Mouse (Mus musculus) heart, embryonic 15.5 days (tissue): Measurements from ENCODE around the gene Pcbp2. TPM values are rescaled to one million over a fixed set of nuclear protein-coding genes. Genes with fewer than 3 reads are reported as not detected.

ENCODE experiments used
- ATAC-seq: fragments of 200-750 bp; cut with Nextera tagmentation; replicated peaks from 2 replicates; pipeline ENCODE4 v1.8.0; 2017; ENCODE audit warnings: low read depth, moderate TSS enrichment; ENCODE audit not compliant: insufficient number of reproducible peaks, insufficient read depth, low FRiP score
- H3K27ac ChIP-seq: fragments of 300-500 bp; sonication (generic); 2 replicates; pipeline ENCODE4 v1.5.1; 2015; ENCODE audit warnings: mild to moderate bottlenecking, inconsistent platforms
- H3K27me3 ChIP-seq: fragments of 300-500 bp; sonication (generic); 2 replicates; pipeline ENCODE4 v1.6.1; 2015; ENCODE audit warnings: inconsistent platforms
- H3K36me3 ChIP-seq: fragments of 300-500 bp; sonication (generic); 2 replicates; pipeline ENCODE4 v1.6.1; 2015; ENCODE audit warnings: mild to moderate bottlenecking, inconsistent platforms
- H3K4me1 ChIP-seq: fragments of 300-500 bp; sonication (generic); replicated peaks from 2 replicates; pipeline ENCODE4 v1.6.1; 2015; ENCODE audit warnings: inconsistent platforms
- H3K4me2 ChIP-seq: fragments of 300-500 bp; sonication (generic); 2 replicates; pipeline ENCODE4 v1.6.1; 2015; ENCODE audit warnings: inconsistent platforms, mild to moderate bottlenecking, moderate library complexity
- H3K4me3 ChIP-seq: fragments of 300-500 bp; sonication (generic); 2 replicates; pipeline ENCODE4 v1.5.1; 2015; ENCODE audit warnings: mild to moderate bottlenecking, inconsistent platforms
- H3K9ac ChIP-seq: fragments of 300-500 bp; sonication (generic); 2 replicates; pipeline ENCODE4 v1.6.1; 2015; ENCODE audit warnings: mild to moderate bottlenecking, inconsistent platforms
- H3K9me3 ChIP-seq: fragments of 300-500 bp; sonication (generic); replicated peaks from 2 replicates; pipeline ENCODE4 v1.6.1; 2016; ENCODE audit warnings: inconsistent platforms
- WGBS: fragments of 180-500 bp; shearing (Covaris S2); methylation state at CpG from one replicate; pipeline ENCODE4 v1.1.7; 2015; ENCODE audit warnings: mixed read lengths; 5-methylcytosine and 5-hydroxymethylcytosine counted together
- polyA plus RNA-seq: library from polyadenylated mRNA; unstranded; fragments of >200 nt; fragmentation: Nextera tagmentation; extraction: Ambion mirVana; gene quantifications from 2 replicates; pipeline ENCODE4 v1.2.1, GENCODE M21; 2015

Pcbp2 gene
- polyA plus RNA-seq, 1 experiment from 2014 or later, result 130 TPM

GRCm38 (mm10) chr15:102527936-102528335 is 57.6 kb downstream of the Pcbp2 start:
- Histone ChIP-seq H3K27ac (no peak overlapping the region), H3K4me3 (no peak overlapping the region), H3K27me3 (no peaks in the 10 kb centered on the region), H3K9me3 (no peaks in the 10 kb centered on the region), H3K4me1 (no peaks in the 10 kb centered on the region), H3K36me3 (peaks cover 62% of the 10 kb centered on the region), H3K4me2 (no peak overlapping the region), H3K9ac (no peak overlapping the region)
- ATAC-seq, result no peak
- WGBS, result 68% methylated on average over 3 of the region's 3 CpGs

- no peak overlapping the region for H3K9ac ChIP-seq
- no peak for ATAC-seq
- no peaks in the 10 kb centered on the region for H3K27me3 ChIP-seq
- H3K4me2 ChIP-seq, result no peak overlapping the region
- peaks cover 65% of the 10 kb centered on the region for H3K36me3 ChIP-seq
- 90% methylated on average over 1 of the region's 1 CpGs for WGBS
- H3K4me1 ChIP-seq, result no peaks in the 10 kb centered on the region
- no peak overlapping the region for H3K27ac ChIP-seq
- H3K9me3 ChIP-seq, result no peaks in the 10 kb centered on the region
- no peak overlapping the region for H3K4me3 ChIP-seq
Measured at GRCm38 (mm10) chr15:102528396-102528795, 58.1 kb downstream of the Pcbp2 start.

- 77% methylated on average over 4 of the region's 4 CpGs for WGBS
- Histone ChIP-seq H3K27me3 (no peaks in the 10 kb centered on the region), H3K9me3 (no peaks in the 10 kb centered on the region), H3K4me1 (no peaks in the 10 kb centered on the region), H3K36me3 (peaks cover 67% of the 10 kb centered on the region), H3K9ac (no peak overlapping the region), H3K4me3 (no peak overlapping the region), H3K27ac (no peak overlapping the region), H3K4me2 (no peak overlapping the region)
- no peak for ATAC-seq
Measured at GRCm38 (mm10) chr15:102530566-102530965, 60.2 kb downstream of the Pcbp2 start.

- Histone ChIP-seq H3K27ac (no peak overlapping the region), H3K9me3 (no peaks in the 10 kb centered on the region), H3K9ac (no peak overlapping the region), H3K4me2 (no peak overlapping the region), H3K4me1 (no peaks in the 10 kb centered on the region), H3K36me3 (peaks cover 74% of the 10 kb centered on the region), H3K4me3 (no peak overlapping the region), H3K27me3 (no peaks in the 10 kb centered on the region)
- WGBS, result 91% methylated on average over 4 of the region's 4 CpGs
- ATAC-seq, result no peak
Measured at GRCm38 (mm10) chr15:102531586-102531985, 61.2 kb downstream of the Pcbp2 start.

- Histone ChIP-seq H3K27me3 (no peaks in the 10 kb centered on the region), H3K9ac (no peak overlapping the region), H3K27ac (no peak overlapping the region), H3K4me3 (no peak overlapping the region), H3K9me3 (no peaks in the 10 kb centered on the region), H3K4me2 (no peak overlapping the region), H3K36me3 (peaks cover 76% of the 10 kb centered on the region), H3K4me1 (no peaks in the 10 kb centered on the region)
- no peak for ATAC-seq
- 88% methylated on average over 3 of the region's 3 CpGs for WGBS
Measured at GRCm38 (mm10) chr15:102532106-102532900, 62.0 kb downstream of the Pcbp2 start.

- Histone ChIP-seq H3K36me3 (peaks cover 66% of the 10 kb centered on the region), H3K27me3 (no peaks in the 10 kb centered on the region), H3K4me3 (no peak overlapping the region), H3K9me3 (no peaks in the 10 kb centered on the region), H3K9ac (no peak overlapping the region), H3K4me1 (no peaks in the 10 kb centered on the region), H3K4me2 (no peak overlapping the region), H3K27ac (no peak overlapping the region)
- WGBS, result 91% methylated on average over 7 of the region's 7 CpGs
- ATAC-seq, result no peak
Measured at GRCm38 (mm10) chr15:102533926-102534325, 63.6 kb downstream of the Pcbp2 start.

- no peak for ATAC-seq
- H3K4me1 ChIP-seq, result peaks cover 13% of the 10 kb centered on the region
- H3K27me3 ChIP-seq, result no peaks in the 10 kb centered on the region
- no peaks in the 10 kb centered on the region for H3K9me3 ChIP-seq
- H3K9ac ChIP-seq, result no peak overlapping the region
- H3K4me2 ChIP-seq, result no peak overlapping the region
- no peak overlapping the region for H3K27ac ChIP-seq
- 90% methylated on average over 4 of the region's 4 CpGs for WGBS
- peaks cover 66% of the 10 kb centered on the region for H3K36me3 ChIP-seq
- no peak overlapping the region for H3K4me3 ChIP-seq
Measured at GRCm38 (mm10) chr15:102544801-102545200, 74.5 kb downstream of the Pcbp2 start.

GRCm38 (mm10) chr15:102546246-102546645 is 75.9 kb downstream of the Pcbp2 start:
- Histone ChIP-seq H3K27me3 (no peaks in the 10 kb centered on the region), H3K9ac (no peak overlapping the region), H3K4me3 (no peak overlapping the region), H3K4me2 (no peak overlapping the region), H3K36me3 (peaks cover 56% of the 10 kb centered on the region), H3K9me3 (no peaks in the 10 kb centered on the region), H3K27ac (peak overlapping the region; percentile 79), H3K4me1 (peaks cover 13% of the 10 kb centered on the region)
- WGBS, result 89% methylated on average over 3 of the region's 3 CpGs
- ATAC-seq, result no peak

GRCm38 (mm10) chr15:102546677-102547427 is 76.5 kb downstream of the Pcbp2 start:
- WGBS, result 65% methylated on average over 3 of the region's 3 CpGs
- no peak overlapping the region for H3K9ac ChIP-seq
- no peak overlapping the region for H3K4me2 ChIP-seq
- peak overlapping the region; percentile 79 for H3K27ac ChIP-seq
- peak; percentile 64; the same call in 1 of the 2 replicates for ATAC-seq
- no peak overlapping the region for H3K4me3 ChIP-seq
- peaks cover 13% of the 10 kb centered on the region for H3K4me1 ChIP-seq
- H3K9me3 ChIP-seq, result no peaks in the 10 kb centered on the region
- no peaks in the 10 kb centered on the region for H3K27me3 ChIP-seq
- H3K36me3 ChIP-seq, result peaks cover 57% of the 10 kb centered on the region

- Histone ChIP-seq H3K4me2 (no peak overlapping the region), H3K4me3 (no peak overlapping the region), H3K9ac (no peak overlapping the region), H3K4me1 (peaks cover 13% of the 10 kb centered on the region), H3K27ac (peak overlapping the region; percentile 79), H3K27me3 (no peaks in the 10 kb centered on the region), H3K36me3 (peaks cover 57% of the 10 kb centered on the region), H3K9me3 (no peaks in the 10 kb centered on the region)
- 91% methylated on average over 3 of the region's 3 CpGs for WGBS
- no peak for ATAC-seq
Measured at GRCm38 (mm10) chr15:102547478-102547877, 77.1 kb downstream of the Pcbp2 start.
